ENCODE assay signal across 14 mouse cellular contexts in the genomic region with DNA sequence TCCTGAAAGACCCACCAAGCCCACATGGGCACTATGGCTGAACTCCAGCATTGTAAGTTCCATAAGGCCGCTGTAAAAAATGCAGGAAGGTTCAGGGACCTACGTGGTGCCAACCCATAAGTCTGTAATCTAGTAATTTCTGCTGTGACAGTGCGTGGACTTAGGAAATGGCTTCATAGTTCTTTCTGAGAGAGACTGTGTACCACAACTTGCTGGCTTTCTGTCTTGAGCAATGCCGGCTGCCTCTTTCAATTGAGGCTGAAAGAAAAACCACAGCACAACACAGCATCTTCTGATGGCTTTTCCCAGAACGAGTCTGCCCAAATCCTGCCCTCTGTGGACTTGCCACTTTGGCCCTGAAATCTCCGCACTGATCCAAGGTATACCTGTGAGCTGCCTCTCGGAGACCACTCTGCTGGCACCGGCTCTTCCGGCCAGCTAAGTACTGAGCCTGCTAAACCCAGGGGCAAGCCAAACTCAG. TPM values are rescaled to one million over a fixed set of nuclear protein-coding genes. Genes with fewer than 3 reads are reported as not detected.
DNase-seq lines count a peak whose midpoint lies in the region; ATAC-seq and TF ChIP-seq lines count a peak whose summit lies in the region.
"Had no signal": no experiment of that assay in that cellular context is flagged by ENCODE, and none has a peak within 500 bp of the region (broad histone marks: within the 10 kb centered on the region; RNA-seq: fewer than 3 reads in every experiment).

No protein-coding gene starts in this region.

- H3K9me3 ChIP-seq in heart, embryonic 16.5 days (replicated peaks; ENCODE audit: control insufficient read depth, low read length) = no peaks in the 10 kb centered on the region
- H3K9me3 ChIP-seq in embryonic facial prominence, embryonic 14.5 days (ENCODE audit: control insufficient read depth, low read length) = no peaks in the 10 kb centered on the region
- H3K9me3 ChIP-seq in lung, postnatal 0 days (ENCODE audit: low read length) = no peaks in the 10 kb centered on the region
- H3K9me3 ChIP-seq: intestine, embryonic 15.5 days had no signal

- no peak for DNase-seq in heart, postnatal 10 days
- peak; percentile 62 for DNase-seq in A20 (ENCODE audit: low read depth, low spot score)
- DNase-seq in embryonic facial prominence, embryonic 14.5 days (ENCODE audit: low spot score) = peak; percentile 22
- no peak for DNase-seq in lung, postnatal 0 days (ENCODE audit: low spot score)
- DNase-seq in kidney, adult 8-10 months = no peak
- DNase-seq in frontal cortex, adult 2 months (ENCODE audit: extremely low spot score in 1 of 2, low spot score in 1 of 2) = no peak
- DNase-seq in MN1 (ENCODE audit: low spot score) = no peak
- DNase-seq: adrenal gland, postnatal 36 days; cerebellum, postnatal 36 days; layer of hippocampus, adult 9-11 months; right cerebral cortex, adult 18-20 months had no signal

- no peaks in the 10 kb centered on the region for H3K36me3 ChIP-seq in heart, embryonic 16.5 days (ENCODE audit: control insufficient read depth, insufficient read depth)
- no peaks in the 10 kb centered on the region for H3K36me3 ChIP-seq in embryonic facial prominence, embryonic 14.5 days (ENCODE audit: control insufficient read depth, insufficient read depth, low read length)
- H3K36me3 ChIP-seq in lung, postnatal 0 days (ENCODE audit: insufficient read depth, low read length) = no peaks in the 10 kb centered on the region
- H3K36me3 ChIP-seq: intestine, embryonic 15.5 days had no signal

- peak overlapping the region; percentile 47 for H3K4me3 ChIP-seq in heart, embryonic 16.5 days (ENCODE audit: low read length)
- H3K4me3 ChIP-seq in embryonic facial prominence, embryonic 14.5 days (ENCODE audit: low read depth, low read length) = no peak overlapping the region
- 0 out of 2 replicates have a peak overlapping the region, but pooled peaks have one; percentile 14 for H3K4me3 ChIP-seq in lung, postnatal 0 days (ENCODE audit: low read depth, low read length)
- H3K4me3 ChIP-seq: intestine, embryonic 15.5 days had no signal

- WGBS in heart, embryonic 16.5 days = 69% methylated on average over 9 of the region's 9 CpGs
- WGBS in embryonic facial prominence, embryonic 14.5 days = 81% methylated on average over 9 of the region's 9 CpGs
- 65% methylated on average over 9 of the region's 9 CpGs for WGBS in lung, postnatal 0 days

- peaks cover 12% of the 10 kb centered on the region for H3K4me1 ChIP-seq in heart, embryonic 16.5 days (ENCODE audit: control insufficient read depth, insufficient read depth, low read length)
- peaks cover 25% of the 10 kb centered on the region for H3K4me1 ChIP-seq in embryonic facial prominence, embryonic 14.5 days (ENCODE audit: control insufficient read depth, insufficient read depth, low read length)
- no peaks in the 10 kb centered on the region for H3K4me1 ChIP-seq in lung, postnatal 0 days (ENCODE audit: insufficient read depth, low read depth, low read length)

- no peak for ATAC-seq in heart, embryonic 16.5 days (replicated peaks; ENCODE audit: extremely low read depth, insufficient read depth, low FRiP score)
- no peak for ATAC-seq in embryonic facial prominence, embryonic 14.5 days (ENCODE audit: low read depth)
- 0 out of 2 replicates have a peak, but pooled peaks have one; percentile 14 for ATAC-seq in lung, postnatal 0 days
- ATAC-seq: forebrain, embryonic 14.5 days; intestine, embryonic 15.5 days had no signal

- H3K4me2 ChIP-seq in heart, embryonic 16.5 days (ENCODE audit: low read depth, low read length) = peak overlapping the region; percentile 23; the same call in 1 of the 2 replicates
- H3K4me2 ChIP-seq in embryonic facial prominence, embryonic 14.5 days (ENCODE audit: low read depth, low read length) = no peak overlapping the region
- peak overlapping the region; percentile 39 for H3K4me2 ChIP-seq in lung, postnatal 0 days (replicated peaks; ENCODE audit: low read depth, low read length)
- H3K4me2 ChIP-seq: intestine, embryonic 15.5 days had no signal

- peaks cover 43% of the 10 kb centered on the region for H3K27me3 ChIP-seq in heart, embryonic 16.5 days (ENCODE audit: control insufficient read depth, insufficient read depth, low read length)
- H3K27me3 ChIP-seq in embryonic facial prominence, embryonic 14.5 days (replicated peaks; ENCODE audit: control insufficient read depth, insufficient read depth, low read length) = no peaks in the 10 kb centered on the region
- H3K27me3 ChIP-seq in lung, postnatal 0 days (replicated peaks; ENCODE audit: insufficient read depth, low read length) = no peaks in the 10 kb centered on the region
- H3K27me3 ChIP-seq: intestine, embryonic 15.5 days had no signal

- H3K9ac ChIP-seq in heart, embryonic 16.5 days (ENCODE audit: low read length) = peak overlapping the region; percentile 47
- no peak overlapping the region for H3K9ac ChIP-seq in embryonic facial prominence, embryonic 14.5 days (ENCODE audit: low read depth, low read length)
- H3K9ac ChIP-seq in lung, postnatal 0 days (replicated peaks; ENCODE audit: low read depth) = no peak overlapping the region
- H3K9ac ChIP-seq: intestine, embryonic 15.5 days had no signal

- no peak for TF ChIP-seq CTCF in lung, postnatal 0 days (IDR thresholded peaks at IDR 0.05)

- intact Hi-C loops in heart, postnatal 10 days (cut with DNase I) = loop anchor here (5.0 to 10.0 kb wide), 2 partner anchors 310 to 468 kb away; no protein-coding TSS in a partner anchor

- H3K27ac ChIP-seq in heart, embryonic 16.5 days (ENCODE audit: low read length) = peak overlapping the region; percentile 32
- 0 out of 2 replicates have a peak overlapping the region, but pooled peaks have one; percentile 8 for H3K27ac ChIP-seq in embryonic facial prominence, embryonic 14.5 days (replicated peaks; ENCODE audit: low read depth, low read length)
- H3K27ac ChIP-seq in lung, postnatal 0 days (ENCODE audit: low read length) = 0 out of 2 replicates have a peak overlapping the region, but pooled peaks have one; percentile 15
- H3K27ac ChIP-seq: intestine, embryonic 15.5 days had no signal

- no peak for TF ChIP-seq EP300 in lung, postnatal 0 days (IDR thresholded peaks at IDR 0.05)

RNA-seq across cellular contexts. Expression of gene Runx1, which starts 1.2 kb away (rescaled TPM):
- 5.2 and 11.0 TPM in 2 replicates for polyA plus RNA-seq in heart, embryonic 16.5 days (2015; fragmentation: Nextera tagmentation; extraction: Ambion mirVana)
- total RNA-seq in heart, postnatal 10 days (2021) = 1 to 10 TPM; 1.4 to 1.7 TPM
- 13.7 and 13.9 TPM in 2 replicates for polyA plus RNA-seq in embryonic facial prominence, embryonic 14.5 days (2014; fragmentation: Nextera tagmentation; extraction: Ambion mirVana)
- 9.1 and 11.3 TPM in 2 replicates for polyA plus RNA-seq in lung, postnatal 0 days (2015; fragmentation: Nextera tagmentation; extraction: Ambion mirVana)
- polyA plus RNA-seq in frontal cortex, adult 2 months (2012; rRNA removed) = 0.80 and 0.97 TPM in 2 replicates

Comparison
In these comparisons a context has a peak if more than half of its experiments do, and no peak if none do; other contexts are left out.
1. DNase-seq: peak in A20 (single experiment) and embryonic facial prominence, embryonic 14.5 days (single experiment); none in heart, postnatal 10 days (0 of 2), lung, postnatal 0 days (single experiment), kidney, adult 8-10 months (0 of 2), frontal cortex, adult 2 months (0 of 2) and MN1 (single experiment).
2. Peak in every context shown above with its lines, with median percentiles within 50 percentile points of each other: H3K27ac ChIP-seq.